Mouse (Mus musculus): ENCODE data around the gene Cars2.
"Not testable (repeated sequence)": the region's sequence is repeated elsewhere in the genome, so short reads cannot be mapped to it uniquely, and the experiment has no call there.

Gene Cars2

DNA sequence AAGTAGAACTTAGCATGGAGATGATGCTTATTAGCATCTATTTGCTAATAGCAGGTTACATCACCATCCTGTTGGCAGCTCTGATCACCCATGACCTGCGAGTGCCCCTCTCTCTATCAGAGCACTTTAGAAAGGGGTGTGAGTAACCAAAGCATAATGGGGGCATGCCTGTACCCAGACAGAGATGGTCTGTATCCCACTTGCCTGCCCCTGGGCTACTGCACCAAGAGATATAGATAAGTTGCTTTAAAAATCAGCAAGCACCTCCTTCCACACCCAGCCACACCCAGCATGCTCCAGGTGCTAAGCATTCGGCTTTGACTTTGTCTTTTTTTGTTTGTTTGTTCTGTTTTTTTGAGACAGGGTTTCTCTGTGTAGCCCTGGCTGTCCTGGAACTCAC, 74.7 kb downstream of the Cars2 start:
- DNase-seq (ENCODE audit: low read depth, low spot score): no peak

GRCm38 (mm10) chr8:11475397-11475796, 75.2 kb downstream of the Cars2 start:
- DNase-seq (ENCODE audit: low read depth, low spot score): no peak

DNA sequence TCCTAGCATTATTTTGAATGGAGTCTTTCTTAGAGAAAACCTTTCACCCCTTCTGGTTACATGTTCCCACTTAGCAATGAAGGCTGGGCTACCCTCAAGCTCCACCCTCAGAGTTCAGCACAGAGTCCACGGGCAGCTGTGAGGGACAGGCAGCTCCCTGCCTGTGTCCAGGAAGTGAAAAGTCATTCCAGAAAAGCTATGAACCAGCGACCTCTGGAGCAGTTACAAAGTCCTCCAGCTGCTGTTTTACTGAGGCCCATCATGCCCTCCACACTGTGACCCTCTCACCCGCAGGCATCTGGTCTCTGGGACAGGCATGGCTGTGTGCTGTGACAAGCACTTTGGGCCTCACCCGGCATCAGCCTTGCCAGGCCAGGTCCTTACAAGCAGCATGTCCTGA, 77.5 kb downstream of the Cars2 start:
- DNase-seq (ENCODE audit: low read depth, low spot score): no peak

GRCm38 (mm10) chr8:11471309-11471708, 79.3 kb downstream of the Cars2 start:
- DNase-seq (ENCODE audit: low read depth, low spot score): no peak

- DNase-seq (ENCODE audit: low read depth, low spot score): no peak
Measured at GRCm38 (mm10) chr8:11470694-11471093, 79.9 kb downstream of the Cars2 start.

DNA sequence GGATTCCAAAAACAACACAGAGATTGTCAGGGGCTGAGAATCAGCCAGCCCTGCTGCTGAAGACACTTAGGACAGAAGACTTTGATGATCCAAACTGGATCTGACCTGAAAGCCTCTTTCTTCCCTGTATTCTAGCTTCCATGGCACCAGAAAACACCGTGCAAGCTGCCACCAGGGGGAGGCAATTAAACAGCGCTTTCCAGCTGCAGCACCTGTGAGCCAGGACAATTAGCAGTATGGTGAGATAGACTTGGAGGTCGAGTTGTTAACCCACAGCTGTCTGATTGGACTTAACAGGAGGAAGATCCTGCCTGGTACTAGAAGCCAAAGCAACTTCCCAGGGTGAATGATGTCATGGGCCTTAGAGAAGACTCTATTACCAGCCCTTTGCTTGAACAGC, 81.5 kb downstream of the Cars2 start:
- DNase-seq (ENCODE audit: low read depth, low spot score): no peak

GRCm38 (mm10) chr8:11466528-11466927, 84.1 kb downstream of the Cars2 start:
- DNase-seq (ENCODE audit: low read depth, low spot score): not testable (repeated sequence)

DNA sequence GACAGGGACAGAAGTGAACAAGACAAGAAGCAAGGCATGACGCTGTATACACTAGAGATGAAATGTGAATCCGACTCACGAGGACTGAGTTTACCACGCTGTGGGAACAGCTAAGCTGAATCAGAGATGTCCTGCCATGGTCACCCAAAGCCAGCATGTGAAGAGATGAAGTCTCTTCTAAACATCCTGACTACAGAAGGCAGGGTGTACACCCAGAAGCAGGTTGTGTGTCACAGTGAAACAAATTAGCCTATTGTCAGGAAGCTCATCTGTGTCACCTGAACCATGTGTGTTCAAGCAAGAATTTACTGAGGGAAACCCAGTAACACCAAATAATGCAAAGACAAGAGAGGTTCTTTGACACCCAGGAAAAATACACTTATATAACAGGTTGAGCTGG, 85.0 kb downstream of the Cars2 start:
- DNase-seq (ENCODE audit: low read depth, low spot score): no peak

GRCm38 (mm10) chr8:11464707-11464964, 85.9 kb downstream of the Cars2 start:
- no peak for DNase-seq (ENCODE audit: low read depth, low spot score)
